Mouse (Mus musculus) left cerebral cortex, postnatal 25 days (tissue): ENCODE results near the gene Tmem33. TPM values are rescaled to one million over a fixed set of nuclear protein-coding genes. Genes with fewer than 3 reads are reported as not detected.
A peak's percentile ranks its signal among the peaks of the same experiment; 100 is the strongest.

Experiments
- DNase-seq, 2 experiments: peaks; one replicate each; pipeline ENCODE4 v3.0.0; 2022; ENCODE audit warnings: low spot score in 2 of 2, mixed read lengths in 1 of 2
- intact Hi-C: fragments of 180-260 bp; cut with DNase I; formaldehyde crosslinking; loops from one replicate; pipeline ENCODE4 v1.15.1; 2025
- total RNA-seq, 2 experiments: library from RNA; stranded (reverse); gene quantifications; 2 replicates each; pipeline ENCODE4 v1.2.3; 2021

Gene Tmem33
- total RNA-seq, 2 experiments from 2014 or later: 95.6 to 103 TPM

GRCm38 (mm10) chr5:67243231-67243630 lies 17.1 kb upstream of the Tmem33 start:
- DNase-seq: no peak
- intact Hi-C loops: no loop called here

- DNase-seq: no peak
- intact Hi-C loops: no loop called here
Measured at GRCm38 (mm10) chr5:67252261-67252660, 8.1 kb upstream of the Tmem33 start.

- intact Hi-C loops: no loop called here
- DNase-seq: no peak
Measured at GRCm38 (mm10) chr5:67255664-67256063, 4.7 kb upstream of the Tmem33 start.

GRCm38 (mm10) chr5:67258473-67258872 lies 1.9 kb upstream of the Tmem33 start:
- intact Hi-C loops: no loop called here
- DNase-seq: peak in 1 of 2 experiments; percentile 68

DNA sequence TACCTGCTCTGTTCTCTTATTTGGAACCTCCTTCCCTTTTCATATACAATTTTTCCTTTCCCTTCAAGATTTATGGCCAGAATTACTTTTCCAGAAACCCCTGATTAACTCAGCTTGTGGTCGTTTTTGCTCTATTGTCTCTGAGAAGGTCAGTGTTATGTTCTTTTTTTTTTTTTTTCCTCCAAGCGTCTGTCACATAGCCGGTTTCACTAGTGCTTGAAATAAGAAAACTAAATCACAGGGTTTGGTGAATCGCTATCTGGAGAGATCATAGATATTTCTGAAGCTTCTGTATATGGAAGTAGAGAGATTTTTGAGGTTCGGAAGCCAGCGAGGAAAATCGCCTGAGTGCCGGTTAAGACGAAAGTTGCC lies 220 bp upstream of the Tmem33 start:
- intact Hi-C loops: no loop called here
- no peak for DNase-seq

GRCm38 (mm10) chr5:67262964-67263363 lies 2.6 kb downstream of the Tmem33 start:
- DNase-seq: no peak
- intact Hi-C loops: no loop called here

- intact Hi-C loops: no loop called here
- no peak for DNase-seq
Measured at GRCm38 (mm10) chr5:67266106-67266505, 5.7 kb downstream of the Tmem33 start.

- intact Hi-C loops: no loop called here
- DNase-seq: no peak
Measured at GRCm38 (mm10) chr5:67269309-67269708, 8.9 kb downstream of the Tmem33 start.

GRCm38 (mm10) chr5:67279407-67279806 lies 19.0 kb downstream of the Tmem33 start:
- intact Hi-C loops: no loop called here
- DNase-seq: no peak

DNA sequence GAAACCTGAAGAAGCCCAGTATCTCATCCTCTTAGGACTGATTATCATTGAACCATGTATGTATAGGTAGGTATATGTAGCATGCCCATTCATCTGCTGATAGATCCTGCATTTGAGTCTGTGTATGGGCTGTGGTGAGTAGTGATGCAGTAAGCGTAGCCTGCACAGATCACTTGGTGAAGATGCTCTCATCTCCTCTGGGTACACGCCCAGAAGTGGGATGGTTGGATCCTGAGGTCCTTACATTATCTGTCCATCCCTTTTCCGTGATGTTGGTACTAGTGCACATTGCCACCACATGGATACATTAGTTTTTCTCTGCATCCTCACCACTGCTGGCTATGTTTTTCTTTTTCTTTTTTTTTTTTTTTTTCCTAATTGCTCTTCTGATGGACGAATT lies 19.5 kb downstream of the Tmem33 start:
- no peak for DNase-seq
- intact Hi-C loops: no loop called here

- intact Hi-C loops: no loop called here
- no peak for DNase-seq
Measured at GRCm38 (mm10) chr5:67280400-67280799, 20.0 kb downstream of the Tmem33 start.

- intact Hi-C loops: no loop called here
- no peak for DNase-seq
Measured at GRCm38 (mm10) chr5:67295029-67295428, 34.7 kb downstream of the Tmem33 start.

- intact Hi-C loops: no loop called here
- peak in 1 of 2 experiments; percentile 71 for DNase-seq
Measured at GRCm38 (mm10) chr5:67295682-67296081, 35.3 kb downstream of the Tmem33 start.

DNA sequence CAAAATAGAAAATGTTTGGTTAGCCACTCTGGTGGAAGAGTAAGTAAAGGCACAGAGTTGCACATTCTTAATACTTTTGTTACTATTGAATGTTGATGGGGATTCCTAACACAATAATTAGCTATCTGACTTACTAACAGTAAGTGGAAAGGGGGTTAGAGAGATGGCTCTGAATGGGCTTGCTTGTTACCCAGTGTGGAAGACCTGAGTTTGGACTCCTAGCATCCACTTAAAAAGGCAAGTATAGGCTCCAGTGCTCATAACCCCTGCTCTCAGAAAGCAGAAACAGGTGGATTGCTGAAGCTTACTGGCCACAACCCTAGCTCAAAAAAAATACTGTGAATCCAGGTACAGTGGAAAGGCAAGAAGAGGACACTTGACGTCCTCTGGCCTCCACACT lies 35.8 kb downstream of the Tmem33 start:
- intact Hi-C loops: no loop called here
- no peak for DNase-seq

DNA sequence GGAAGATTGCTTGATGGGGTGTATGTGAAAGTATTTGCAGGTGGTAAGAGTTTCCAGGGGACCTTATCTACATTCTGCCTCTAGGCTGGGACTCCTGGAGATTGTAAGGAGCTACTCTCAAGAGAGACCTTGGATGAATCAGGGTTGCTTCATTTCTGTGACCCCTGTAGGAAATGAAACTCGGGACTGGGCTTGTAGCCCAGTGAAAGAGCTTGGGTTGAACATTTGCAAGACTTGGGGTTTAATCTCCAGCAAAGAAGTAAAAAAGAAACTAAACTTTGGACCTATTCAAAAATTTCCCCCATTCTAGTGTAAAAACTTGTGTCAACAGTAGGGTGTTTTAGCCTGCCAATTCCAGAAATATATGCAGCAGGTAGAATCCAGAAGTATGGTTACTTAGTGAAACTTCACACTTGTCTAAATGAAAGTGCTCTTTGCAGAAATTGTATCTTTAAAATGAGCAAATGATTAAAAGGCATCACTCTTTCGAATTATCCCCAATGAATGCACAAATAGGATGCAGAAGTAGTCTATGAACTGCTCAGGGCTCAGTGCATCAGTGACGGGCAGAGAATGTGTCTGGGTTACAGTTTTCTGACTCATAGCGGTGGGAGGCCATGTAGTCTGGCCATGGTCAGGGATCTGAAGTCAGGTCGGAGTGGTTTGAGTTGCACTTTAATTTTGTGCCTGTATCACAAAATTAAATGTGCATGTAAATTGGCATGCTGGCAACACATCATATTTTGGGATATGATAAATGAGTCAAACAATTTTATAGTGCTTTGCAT lies 36.9 kb downstream of the Tmem33 start:
- no peak for DNase-seq
- intact Hi-C loops: no loop called here

DNA sequence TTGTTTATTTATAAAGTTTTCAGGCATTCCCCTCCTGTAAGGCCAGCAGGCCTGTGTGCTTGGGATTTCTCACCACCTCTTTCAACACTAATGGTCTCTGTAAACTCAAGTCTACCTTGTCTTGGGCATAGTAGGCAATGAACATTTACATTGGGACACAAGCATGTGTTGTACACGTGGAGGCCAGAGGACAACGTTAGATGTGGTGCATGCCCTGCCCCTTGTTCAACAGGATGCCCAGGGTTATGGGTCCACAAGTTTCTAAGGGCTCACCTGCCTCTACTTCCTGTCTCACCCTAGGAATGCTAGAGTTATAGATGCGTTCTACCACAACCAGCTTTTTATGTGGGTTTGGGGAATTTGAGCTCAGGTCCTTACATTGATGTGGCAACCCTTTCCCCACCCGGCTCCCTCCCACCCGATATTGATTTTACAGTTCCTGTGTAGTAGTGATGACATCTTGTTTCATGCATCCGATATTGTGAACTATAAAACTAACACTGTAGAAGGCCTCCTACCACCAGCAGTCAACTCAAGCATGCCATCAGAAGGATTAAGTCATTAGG lies 39.6 kb downstream of the Tmem33 start:
- DNase-seq: no peak
- intact Hi-C loops: no loop called here

DNA sequence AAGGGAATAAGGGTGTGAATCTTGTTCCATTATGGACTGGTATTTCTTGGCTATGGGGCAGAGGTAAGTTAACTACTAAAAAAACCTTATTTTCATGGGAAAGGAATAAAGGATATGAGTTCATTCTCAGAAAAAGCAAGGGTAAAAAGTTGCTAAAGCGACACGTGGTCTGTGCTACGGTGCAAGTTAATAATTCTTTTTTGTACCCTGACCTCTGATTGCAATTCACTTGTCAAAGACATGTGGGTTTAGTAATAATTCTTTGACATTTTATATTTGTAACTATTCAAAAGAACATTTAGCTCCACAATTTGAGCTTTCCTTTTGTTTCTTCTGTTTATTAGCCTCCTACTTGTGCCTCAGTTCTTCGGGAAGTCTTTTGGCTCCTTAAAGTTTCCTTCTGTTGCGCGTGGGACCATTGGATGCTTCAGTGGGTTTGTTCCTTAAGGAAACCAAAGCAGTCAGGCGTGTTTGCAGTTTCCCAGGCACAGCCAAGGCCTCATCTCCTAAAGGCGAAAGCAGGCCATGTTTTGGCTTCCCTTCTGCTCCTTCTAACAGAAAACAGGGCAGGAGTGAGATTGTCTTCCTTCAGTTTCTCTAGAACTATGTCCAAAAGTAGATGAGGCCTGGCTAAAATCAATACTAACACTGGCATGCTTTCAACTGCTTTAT lies 40.7 kb downstream of the Tmem33 start:
- DNase-seq: no peak
- intact Hi-C loops: no loop called here

DNA sequence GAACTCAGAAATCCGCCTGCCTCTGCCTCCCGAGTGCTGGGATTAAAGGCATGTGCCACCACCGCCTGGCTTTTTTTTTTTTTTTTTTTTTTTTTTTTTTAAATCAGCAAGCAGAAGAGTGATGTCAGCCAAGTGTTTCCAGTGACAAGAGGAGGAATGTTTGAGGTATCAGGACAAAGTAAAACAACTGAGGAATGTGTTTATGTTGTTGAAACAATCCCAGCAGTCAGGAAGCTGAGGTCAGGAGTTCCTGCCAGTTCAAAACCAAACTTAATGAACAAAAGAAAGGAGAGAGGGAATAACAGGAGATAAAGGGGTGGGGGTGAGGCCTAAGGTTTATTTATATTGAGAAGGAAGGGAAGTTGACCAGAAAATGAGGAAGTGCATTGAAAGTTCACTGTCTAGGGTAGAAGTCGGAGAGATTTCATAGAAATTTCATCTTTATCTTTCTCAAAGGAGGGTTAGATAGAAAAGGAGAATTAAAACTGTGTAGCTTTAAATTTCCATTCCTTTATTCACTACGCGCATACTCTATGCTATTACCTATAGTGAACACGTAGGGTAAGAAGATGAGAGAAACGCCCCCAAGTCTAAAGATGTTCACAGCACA lies 41.5 kb downstream of the Tmem33 start:
- no peak for DNase-seq
- intact Hi-C loops: no loop called here

DNA sequence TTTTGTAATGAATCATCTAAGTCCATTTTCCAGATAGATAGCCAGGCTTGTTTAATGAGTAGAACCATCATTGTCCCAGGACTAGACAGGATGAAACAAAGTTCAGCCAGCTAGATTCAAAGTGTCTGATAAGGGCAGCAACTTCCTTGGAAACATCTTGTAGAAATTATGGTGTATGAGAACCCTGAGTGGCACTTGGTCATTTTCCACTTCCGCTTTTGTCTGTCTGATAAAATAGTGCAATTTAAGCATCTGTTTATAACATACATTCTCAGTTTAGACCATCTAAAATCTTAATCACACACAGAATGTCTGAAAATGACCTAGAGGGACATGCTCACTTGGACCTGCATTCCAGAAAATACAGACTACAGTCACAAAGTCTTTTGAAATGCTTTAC lies 43.5 kb downstream of the Tmem33 start:
- intact Hi-C loops: no loop called here
- DNase-seq: no peak

GRCm38 (mm10) chr5:67306698-67307521 lies 46.5 kb downstream of the Tmem33 start, which contains the start of gene Slc30a9:
Gene Slc30a9, plus strand, starts transcription at chr5:67306955.
- intact Hi-C loops: no loop called here
- peak; percentile 93 for DNase-seq
